Mouse (Mus musculus) E14TG2a.4 (cell line): ENCODE results near the gene Myo1d.

Experiments
- H3K27me3 ChIP-seq: 2 replicates; pipeline ENCODE4 v1.6.1; 2014; ENCODE audit warnings: low read length, control low read depth; ENCODE audit not compliant: insufficient read depth
- H3K36me3 ChIP-seq: 2 replicates; pipeline ENCODE4 v1.6.1; 2014; ENCODE audit warnings: low read length, control low read depth; ENCODE audit not compliant: insufficient read depth
- H3K4me1 ChIP-seq: replicated peaks from 2 replicates; pipeline ENCODE4 v1.6.1; 2014; ENCODE audit warnings: low read depth, low read length, control low read depth
- H3K4me3 ChIP-seq: replicated peaks from 2 replicates; pipeline ENCODE4 v1.5.1; 2014; ENCODE audit warnings: mild to moderate bottlenecking, low read length
- H3K9me3 ChIP-seq: 2 replicates; pipeline ENCODE4 v1.6.1; 2014; ENCODE audit warnings: low read length, control low read depth
- CTCF ChIP-seq: conservative IDR thresholded peaks from 2 replicates; pipeline ENCODE4 v1.5.1; 2014; ENCODE audit warnings: low read length
- NANOG ChIP-seq: IDR thresholded peaks from 2 replicates; pipeline ENCODE4 v1.6.1; 2014; ENCODE audit warnings: borderline replicate concordance, low read length, mixed read lengths
- POU5F1 ChIP-seq: IDR thresholded peaks from 2 replicates; pipeline ENCODE4 v1.6.1; 2014; ENCODE audit warnings: low read length, borderline replicate concordance

Myo1d gene

GRCm38 (mm10) chr11:80507791-80508190 lies 272.0 kb downstream of the Myo1d start:
- H3K4me1 ChIP-seq: peaks cover 28% of the 10 kb centered on the region
- H3K4me3 ChIP-seq: no peak overlapping the region
- H3K9me3 ChIP-seq: no peaks in the 10 kb centered on the region; the same call in 1 of the 2 replicates
- no peaks in the 10 kb centered on the region for H3K36me3 ChIP-seq
- H3K27me3 ChIP-seq: peaks cover 4% of the 10 kb centered on the region; the same call in 1 of the 2 replicates
- TF ChIP-seq POU5F1 (no peak), CTCF (no peak), NANOG (no peak)

- Histone ChIP-seq H3K4me3 (no peak overlapping the region), H3K4me1 (peaks cover 24% of the 10 kb centered on the region), H3K9me3 (no peaks in the 10 kb centered on the region; the same call in 1 of the 2 replicates), H3K36me3 (no peaks in the 10 kb centered on the region), H3K27me3 (peaks cover 4% of the 10 kb centered on the region; the same call in 1 of the 2 replicates)
- no peak for TF ChIP-seq CTCF
- no peak for TF ChIP-seq NANOG
- TF ChIP-seq POU5F1: no peak
Measured at GRCm38 (mm10) chr11:80506483-80506882, 273.3 kb downstream of the Myo1d start.

DNA sequence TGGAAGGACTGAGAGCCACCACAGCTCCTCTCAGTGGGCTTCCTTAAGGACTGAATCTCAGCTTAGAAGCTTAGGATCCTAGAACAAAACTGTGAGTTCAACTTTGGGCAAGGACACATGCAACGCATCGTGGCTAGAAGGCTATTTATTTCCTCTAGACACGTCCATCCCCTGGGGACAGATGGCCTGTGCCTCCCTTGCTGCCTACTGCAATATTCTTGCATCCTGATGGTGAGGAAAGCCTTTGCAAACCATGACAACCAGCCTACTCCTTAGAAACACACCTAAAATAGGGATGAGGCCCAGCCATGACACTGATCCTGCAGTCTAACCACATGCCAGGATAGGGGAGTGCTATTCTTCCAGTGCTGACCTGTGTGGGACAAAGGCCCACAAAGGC lies 274.2 kb downstream of the Myo1d start:
- Histone ChIP-seq H3K9me3 (no peaks in the 10 kb centered on the region), H3K4me3 (no peak overlapping the region), H3K4me1 (peaks cover 24% of the 10 kb centered on the region), H3K36me3 (no peaks in the 10 kb centered on the region), H3K27me3 (peaks cover 4% of the 10 kb centered on the region; the same call in 1 of the 2 replicates)
- no peak for TF ChIP-seq NANOG
- no peak for TF ChIP-seq POU5F1
- TF ChIP-seq CTCF: no peak

DNA sequence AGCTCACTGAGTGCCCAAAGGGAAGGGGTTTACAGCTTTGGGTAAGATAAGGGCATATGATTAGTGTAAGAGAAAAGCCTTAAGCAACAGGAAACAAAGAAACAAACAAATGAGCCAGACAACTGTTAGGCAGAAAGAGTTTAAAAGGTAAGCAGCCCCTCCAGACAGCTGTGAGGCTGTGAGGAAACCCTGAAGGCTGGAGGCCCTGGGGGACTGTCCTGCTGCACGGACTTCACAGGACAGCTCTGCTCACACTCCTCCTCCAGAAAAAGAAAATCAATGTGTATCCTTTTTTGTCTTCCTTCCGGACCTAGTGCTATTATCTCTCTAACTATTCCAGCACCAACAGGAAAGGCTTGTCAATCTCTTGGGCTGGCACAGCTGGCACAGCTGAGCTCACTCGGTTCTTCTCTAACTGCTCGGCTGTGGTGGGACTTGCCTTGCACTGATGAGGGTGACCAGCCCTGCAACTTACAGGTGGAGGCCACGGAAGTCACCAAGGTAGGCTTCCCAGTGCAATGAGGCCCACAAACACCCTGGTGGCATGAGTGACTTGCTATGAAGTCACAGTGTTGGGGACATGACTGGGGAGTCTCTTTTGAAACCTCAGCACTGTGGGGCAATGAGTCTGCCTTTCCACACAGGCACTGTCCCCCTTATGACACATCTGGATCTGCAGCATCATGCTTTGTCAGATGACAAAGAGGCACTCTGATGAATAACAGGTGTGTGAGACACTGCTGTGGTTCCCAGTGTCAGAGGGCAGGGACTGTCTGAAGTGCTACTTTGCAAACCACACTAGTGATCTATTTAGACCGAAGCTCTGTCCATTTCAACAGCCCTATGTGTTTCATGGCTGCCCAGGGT lies 275.1 kb downstream of the Myo1d start:
- TF ChIP-seq CTCF (no peak), POU5F1 (no peak), NANOG (no peak)
- no peak overlapping the region for H3K4me3 ChIP-seq
- no peaks in the 10 kb centered on the region for H3K36me3 ChIP-seq
- H3K9me3 ChIP-seq: no peaks in the 10 kb centered on the region
- H3K4me1 ChIP-seq: peaks cover 31% of the 10 kb centered on the region
- no peaks in the 10 kb centered on the region for H3K27me3 ChIP-seq

DNA sequence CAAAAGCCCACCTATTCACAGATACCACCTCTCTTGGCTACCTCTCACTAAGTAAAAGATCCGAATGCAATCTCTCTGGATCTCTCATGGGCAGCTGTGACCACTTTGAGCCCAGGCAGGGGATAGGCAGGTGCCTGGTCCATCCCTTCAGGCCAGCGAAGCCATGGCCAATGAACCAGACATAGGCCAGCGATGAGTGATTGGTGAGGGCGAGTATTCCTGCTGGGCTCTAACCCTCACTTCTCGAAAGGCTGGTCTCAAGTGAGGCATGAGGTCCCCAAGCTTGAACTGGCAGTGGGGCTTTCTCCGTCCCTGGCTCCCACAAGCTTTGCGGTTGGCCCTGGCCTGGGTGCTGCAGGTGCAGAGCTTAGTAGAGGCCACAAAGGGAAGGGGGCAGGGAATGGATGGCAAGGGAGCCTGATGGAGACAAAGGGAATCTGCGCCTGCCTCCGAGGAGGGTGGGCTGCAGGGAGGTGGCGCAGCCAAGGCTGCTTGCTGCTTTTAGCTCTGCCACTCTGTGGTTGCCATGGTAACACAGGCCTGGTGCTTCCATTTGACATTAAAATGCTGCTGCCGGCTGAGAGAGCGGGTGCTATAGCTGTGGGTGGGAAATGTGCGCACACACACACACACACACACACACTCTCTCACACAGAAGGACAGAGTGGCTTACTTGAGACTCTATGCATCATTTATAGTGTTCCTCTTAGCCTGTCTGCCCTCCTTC lies 275.9 kb downstream of the Myo1d start:
- Histone ChIP-seq H3K4me3 (peak overlapping the region; percentile 17; the same call in 1 of the 2 replicates), H3K4me1 (peaks cover 35% of the 10 kb centered on the region), H3K9me3 (no peaks in the 10 kb centered on the region), H3K36me3 (no peaks in the 10 kb centered on the region), H3K27me3 (no peaks in the 10 kb centered on the region)
- no peak for TF ChIP-seq NANOG
- no peak for TF ChIP-seq CTCF
- no peak for TF ChIP-seq POU5F1

- H3K27me3 ChIP-seq: no peaks in the 10 kb centered on the region
- H3K4me3 ChIP-seq: no peak overlapping the region
- no peaks in the 10 kb centered on the region for H3K36me3 ChIP-seq
- TF ChIP-seq CTCF (no peak), POU5F1 (no peak), NANOG (no peak)
- H3K9me3 ChIP-seq: no peaks in the 10 kb centered on the region
- peaks cover 35% of the 10 kb centered on the region for H3K4me1 ChIP-seq
Measured at GRCm38 (mm10) chr11:80503281-80503680, 276.5 kb downstream of the Myo1d start.

DNA sequence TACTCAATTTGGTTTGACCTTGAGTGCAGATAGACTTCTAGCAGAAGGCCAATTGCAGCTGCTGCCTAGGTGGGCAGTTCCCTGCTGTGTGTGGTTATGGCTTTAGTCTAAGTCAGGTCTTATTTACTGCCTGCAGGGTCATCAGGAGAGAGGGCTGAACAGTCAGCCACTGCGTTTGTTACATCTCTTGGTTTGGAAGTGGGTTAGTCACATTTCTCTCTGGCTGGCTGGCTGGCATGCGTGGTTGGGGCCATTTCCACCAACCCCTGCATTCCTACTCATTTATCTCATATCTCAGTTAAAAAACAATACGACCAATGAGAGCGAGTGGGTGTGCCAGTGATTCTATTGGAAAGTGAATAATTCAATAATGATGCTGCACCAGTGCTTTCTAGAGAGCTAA lies 280.3 kb downstream of the Myo1d start:
- H3K27me3 ChIP-seq: no peaks in the 10 kb centered on the region
- peaks cover 41% of the 10 kb centered on the region for H3K4me1 ChIP-seq
- H3K36me3 ChIP-seq: no peaks in the 10 kb centered on the region
- no peak overlapping the region for H3K4me3 ChIP-seq
- no peaks in the 10 kb centered on the region for H3K9me3 ChIP-seq
- TF ChIP-seq NANOG (no peak), POU5F1 (no peak), CTCF (no peak)

DNA sequence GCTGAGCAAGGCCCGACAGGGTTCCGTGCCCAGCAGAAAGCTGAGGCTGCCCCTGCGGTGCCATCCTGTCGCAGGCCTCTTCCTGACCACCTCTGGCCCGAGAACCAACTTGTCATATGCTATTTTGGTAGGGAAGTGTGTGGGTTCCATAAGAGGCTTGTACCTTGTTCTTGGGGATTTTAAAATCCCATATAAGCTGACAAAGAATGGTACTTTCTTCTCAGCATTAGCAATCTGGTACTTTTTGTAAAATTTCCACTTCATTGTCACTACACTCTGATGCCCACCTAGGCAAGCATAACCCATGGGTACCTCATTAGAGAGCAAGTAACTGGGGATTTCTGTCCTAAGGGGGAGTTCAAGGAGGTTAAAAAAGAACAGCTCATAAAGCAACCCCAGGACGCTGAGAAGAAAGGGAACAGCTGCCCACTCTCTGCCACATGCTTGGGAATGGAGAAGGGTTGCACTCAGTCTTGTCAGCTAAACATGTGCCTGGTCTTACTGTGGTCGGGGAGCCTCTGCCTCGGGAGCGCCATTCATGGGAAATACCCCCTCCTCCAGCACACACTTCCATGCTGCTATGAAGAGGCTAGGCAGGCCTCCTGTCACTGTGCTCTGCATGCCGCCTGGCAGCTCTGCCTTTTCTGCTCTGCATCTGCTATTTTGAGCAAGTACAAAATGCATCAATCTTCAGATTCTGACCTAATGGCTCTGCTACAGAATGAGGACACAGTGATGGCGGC lies 281.3 kb downstream of the Myo1d start:
- Histone ChIP-seq H3K9me3 (no peaks in the 10 kb centered on the region), H3K27me3 (no peaks in the 10 kb centered on the region), H3K4me1 (peaks cover 31% of the 10 kb centered on the region), H3K4me3 (no peak overlapping the region; the same call in 1 of the 2 replicates), H3K36me3 (no peaks in the 10 kb centered on the region)
- TF ChIP-seq NANOG (no peak), POU5F1 (no peak), CTCF (no peak)
